Mouse (Mus musculus): Measurements from ENCODE around the gene Cox6a1.

GRCm38 (mm10) chr5:115317645-115318328, 31.0 kb downstream of the Cox6a1 start:
- TF ChIP-seq POLR2A (IDR thresholded peaks at IDR 0.05; ENCODE audit: extremely low read depth, insufficient read depth, low read length) = no peak
- no peak for TF ChIP-seq CTCF (IDR thresholded peaks at IDR 0.05; ENCODE audit: low read depth, low read length)
